Mouse (Mus musculus) gastrocnemius, postnatal 4 days (tissue): Measurements from ENCODE around the gene Lcp2. TPM values are rescaled to one million over a fixed set of nuclear protein-coding genes. Genes with fewer than 3 reads are reported as not detected.
"Not testable (repeated sequence)": the region's sequence is repeated elsewhere in the genome, so short reads cannot be mapped to it uniquely, and the experiment has no call there.

ENCODE experiments used
- DNase-seq, 2 experiments: peaks; one replicate each; pipeline ENCODE4 v3.0.0; 2021 to 2022; ENCODE audit warnings: low spot score in 2 of 2, mixed read lengths in 2 of 2
- total RNA-seq, 2 experiments: library from RNA; stranded (reverse); gene quantifications; 2 replicates each; pipeline ENCODE4 v1.2.3; 2021

Lcp2 gene
- total RNA-seq, 2 experiments from 2014 or later: 3.3 to 3.4 TPM

- DNase-seq: no peak
Measured at GRCm38 (mm10) chr11:34084639-34085038, 37.9 kb downstream of the Lcp2 start.

- no peak for DNase-seq
Measured at GRCm38 (mm10) chr11:34086164-34086751, 39.5 kb downstream of the Lcp2 start.

- DNase-seq: no peak
Measured at GRCm38 (mm10) chr11:34087064-34087463, 40.3 kb downstream of the Lcp2 start.

GRCm38 (mm10) chr11:34098422-34098821 lies 51.7 kb downstream of the Lcp2 start, which contains the start of gene 4930469K13Rik:
Gene 4930469K13Rik, minus strand, starts transcription at chr11:34098554.
- no peak for DNase-seq

- no peak for DNase-seq
Measured at GRCm38 (mm10) chr11:34101827-34102226, 55.1 kb downstream of the Lcp2 start.

- DNase-seq: no peak
Measured at GRCm38 (mm10) chr11:34104919-34105318, 58.2 kb downstream of the Lcp2 start.

GRCm38 (mm10) chr11:34109260-34109659 lies 62.5 kb downstream of the Lcp2 start:
- no peak for DNase-seq

GRCm38 (mm10) chr11:34111940-34112339 lies 65.2 kb downstream of the Lcp2 start:
- DNase-seq: no peak

GRCm38 (mm10) chr11:34112781-34113380 lies 66.2 kb downstream of the Lcp2 start:
- no peak for DNase-seq

- DNase-seq: no peak
Measured at GRCm38 (mm10) chr11:34113760-34114159, 67.0 kb downstream of the Lcp2 start.

GRCm38 (mm10) chr11:34116572-34117135 lies 69.9 kb downstream of the Lcp2 start:
- no peak for DNase-seq

GRCm38 (mm10) chr11:34117581-34117980 lies 70.9 kb downstream of the Lcp2 start:
- no peak for DNase-seq

- no peak for DNase-seq
Measured at GRCm38 (mm10) chr11:34118319-34118718, 71.6 kb downstream of the Lcp2 start.

GRCm38 (mm10) chr11:34123147-34123546 lies 76.4 kb downstream of the Lcp2 start:
- peak in 1 of 2 experiments; percentile 17 for DNase-seq

GRCm38 (mm10) chr11:34124852-34125251 lies 78.1 kb downstream of the Lcp2 start:
- no peak for DNase-seq

GRCm38 (mm10) chr11:34125727-34126126 lies 79.0 kb downstream of the Lcp2 start:
- DNase-seq: not testable (repeated sequence)

GRCm38 (mm10) chr11:34128412-34128811 lies 81.7 kb downstream of the Lcp2 start:
- no peak for DNase-seq

GRCm38 (mm10) chr11:34139296-34139695 lies 92.6 kb downstream of the Lcp2 start:
- no peak for DNase-seq
